Comparison of ENCODE assay signal across 9 mouse cellular contexts in the genomic region with DNA sequence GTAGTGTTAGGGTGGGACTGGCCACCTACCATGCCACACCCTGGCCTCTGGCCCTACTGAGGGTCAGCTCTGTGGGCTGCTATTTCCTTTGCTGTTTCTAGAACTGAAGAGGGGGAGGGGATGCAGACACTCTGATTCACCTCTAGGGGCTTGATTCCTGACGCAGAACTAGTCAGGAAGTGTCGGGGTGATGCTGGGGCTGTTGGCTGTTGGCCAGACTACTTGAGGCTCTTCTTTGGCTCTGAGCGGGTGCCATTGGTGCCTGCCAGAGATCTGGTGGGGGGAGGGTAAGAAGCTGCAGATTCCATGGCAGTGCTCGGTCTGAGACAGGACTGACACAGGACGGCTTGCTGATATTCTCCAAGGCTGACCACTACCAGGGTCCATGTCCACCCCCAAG. TPM values are rescaled to one million over a fixed set of nuclear protein-coding genes. Genes with fewer than 3 reads are reported as not detected.
DNase-seq lines count a peak whose midpoint lies in the region; ATAC-seq and TF ChIP-seq lines count a peak whose summit lies in the region.
"Had no signal": no experiment of that assay in that cellular context is flagged by ENCODE, and none has a peak within 500 bp of the region (broad histone marks: within the 10 kb centered on the region; RNA-seq: fewer than 3 reads in every experiment).

No protein-coding gene starts in this region.

- peak; percentile 29 for TF ChIP-seq CTCF in liver, postnatal 0 days (IDR thresholded peaks at IDR 0.05; ENCODE audit: low read depth)
- TF ChIP-seq CTCF in brain, embryonic 14.5 days (IDR thresholded peaks at IDR 0.05; ENCODE audit: borderline replicate concordance, extremely low read depth, insufficient read depth, insufficient read length): peak; percentile 38; the same call in 1 of the 2 replicates
- no peak for TF ChIP-seq CTCF in gastrocnemius, adult 2 months (IDR thresholded peaks at IDR 0.05)

- no peak for ATAC-seq in embryonic facial prominence, embryonic 11.5 days (replicated peaks; ENCODE audit: insufficient number of reproducible peaks, low FRiP score, low TSS enrichment, low read depth)
- no peak for ATAC-seq in liver, postnatal 0 days

- intact Hi-C loops in gastrocnemius, adult 2 months (cut with DNase I): no loop called here

- peak; percentile 42 for DNase-seq in embryonic facial prominence, embryonic 11.5 days (ENCODE audit: low spot score)
- DNase-seq in embryonic facial prominence, embryonic 10.5 days (ENCODE audit: low spot score): no peak
- DNase-seq in liver, postnatal 0 days: no peak
- DNase-seq in liver: no peak
- peak; percentile 88 for DNase-seq in brain, embryonic 14.5 days (ENCODE audit: low read depth)
- peak; percentile 56 for DNase-seq in lung, postnatal 36 days
- no peak for DNase-seq in gastrocnemius, adult 2 months
- DNase-seq in ovary, postnatal 36 days (ENCODE audit: low spot score): no peak

- H3K9me3 ChIP-seq in embryonic facial prominence, embryonic 11.5 days (replicated peaks; ENCODE audit: control insufficient read depth, low read length): no peaks in the 10 kb centered on the region
- H3K9me3 ChIP-seq in embryonic facial prominence, embryonic 10.5 days: no peaks in the 10 kb centered on the region
- H3K9me3 ChIP-seq in liver, postnatal 0 days (ENCODE audit: low read length): no peaks in the 10 kb centered on the region

- no peak overlapping the region for H3K4me3 ChIP-seq in embryonic facial prominence, embryonic 11.5 days (ENCODE audit: low read depth, low read length)
- no peak overlapping the region for H3K4me3 ChIP-seq in embryonic facial prominence, embryonic 10.5 days
- H3K4me3 ChIP-seq in liver, postnatal 0 days (ENCODE audit: low read depth, low read length): no peak overlapping the region
- H3K4me3 ChIP-seq in gastrocnemius, adult 2 months: no peak overlapping the region

- no peak overlapping the region for H3K4me2 ChIP-seq in embryonic facial prominence, embryonic 11.5 days (ENCODE audit: low read depth, low read length)
- no peak overlapping the region for H3K4me2 ChIP-seq in liver, postnatal 0 days (ENCODE audit: low read depth, low read length)

- no peaks in the 10 kb centered on the region for H3K4me1 ChIP-seq in embryonic facial prominence, embryonic 11.5 days (ENCODE audit: control insufficient read depth, insufficient read depth, low read length)
- peaks cover 53% of the 10 kb centered on the region for H3K4me1 ChIP-seq in embryonic facial prominence, embryonic 10.5 days
- H3K4me1 ChIP-seq in liver, postnatal 0 days (ENCODE audit: insufficient read depth): peaks cover 32% of the 10 kb centered on the region

- no peak overlapping the region for H3K27ac ChIP-seq in embryonic facial prominence, embryonic 11.5 days (replicated peaks; ENCODE audit: low read depth, low read length)
- no peak overlapping the region for H3K27ac ChIP-seq in embryonic facial prominence, embryonic 10.5 days (replicated peaks)
- H3K27ac ChIP-seq in liver, postnatal 0 days (ENCODE audit: low read depth): no peak overlapping the region
- H3K27ac ChIP-seq in gastrocnemius, adult 2 months: no peak overlapping the region

- no peak for TF ChIP-seq EP300 in liver, postnatal 0 days (IDR thresholded peaks at IDR 0.05; ENCODE audit: low read depth)

- WGBS in embryonic facial prominence, embryonic 11.5 days: 39% methylated on average over 5 of the region's 5 CpGs
- 42% methylated on average over 5 of the region's 5 CpGs for WGBS in embryonic facial prominence, embryonic 10.5 days
- 47% methylated on average over 5 of the region's 5 CpGs for WGBS in liver, postnatal 0 days (ENCODE audit: insufficient replicate concordance)

- H3K27me3 ChIP-seq in embryonic facial prominence, embryonic 11.5 days (ENCODE audit: control insufficient read depth, insufficient read depth, low read length): peaks cover 24% of the 10 kb centered on the region
- peaks cover 65% of the 10 kb centered on the region for H3K27me3 ChIP-seq in embryonic facial prominence, embryonic 10.5 days (replicated peaks; ENCODE audit: low read depth, poor library complexity, severe bottlenecking)
- peaks cover 20% of the 10 kb centered on the region for H3K27me3 ChIP-seq in liver, postnatal 0 days (ENCODE audit: insufficient read depth, low read length)
- H3K27me3 ChIP-seq: Patski had no signal

- no peaks in the 10 kb centered on the region for H3K36me3 ChIP-seq in embryonic facial prominence, embryonic 11.5 days (replicated peaks; ENCODE audit: control insufficient read depth, insufficient read depth, low read depth, low read length)
- H3K36me3 ChIP-seq in embryonic facial prominence, embryonic 10.5 days (replicated peaks): no peaks in the 10 kb centered on the region
- H3K36me3 ChIP-seq in liver, postnatal 0 days (replicated peaks; ENCODE audit: insufficient read depth, low read length): no peaks in the 10 kb centered on the region

- no peak overlapping the region for H3K9ac ChIP-seq in embryonic facial prominence, embryonic 11.5 days (replicated peaks; ENCODE audit: low read length)
- no peak overlapping the region for H3K9ac ChIP-seq in liver, postnatal 0 days (replicated peaks)

- TF ChIP-seq POLR2A in brain, embryonic 14.5 days (IDR thresholded peaks at IDR 0.05; ENCODE audit: borderline replicate concordance, extremely low read depth, insufficient read depth, insufficient read length, poor library complexity, severe bottlenecking): no peak

RNA-seq across cellular contexts. Expression of a gene that starts 4.6 kb away (rescaled TPM):
- polyA plus RNA-seq in embryonic facial prominence, embryonic 11.5 days (2014; fragmentation: Nextera tagmentation; extraction: Ambion mirVana): 0.07 and 0.14 TPM in 2 replicates
- 0.09 and 0.36 TPM in 2 replicates for polyA plus RNA-seq in embryonic facial prominence, embryonic 10.5 days (2016; fragmentation: Nextera tagmentation; extraction: Ambion mirVana)
- polyA plus RNA-seq in liver, postnatal 0 days (2015; fragmentation: Nextera tagmentation; extraction: Ambion mirVana): not detected in 2 replicates
- polyA plus RNA-seq in brain, embryonic 14.5 days (2012; rRNA removed): 0.06 and 0.11 TPM in 2 replicates
- under 1 TPM; 0.17 to 0.23 TPM for total RNA-seq in gastrocnemius, adult 2 months (2021)

RNA-seq across cellular contexts. Expression of a gene that starts 25.7 kb away (rescaled TPM):
- polyA plus RNA-seq in embryonic facial prominence, embryonic 11.5 days (2014; fragmentation: Nextera tagmentation; extraction: Ambion mirVana): not detected in 2 replicates
- polyA plus RNA-seq in embryonic facial prominence, embryonic 10.5 days (2016; fragmentation: Nextera tagmentation; extraction: Ambion mirVana): not detected in 2 replicates
- polyA plus RNA-seq in liver, postnatal 0 days (2015; fragmentation: Nextera tagmentation; extraction: Ambion mirVana): 0.58 and 1.3 TPM in 2 replicates
- polyA plus RNA-seq in brain, embryonic 14.5 days (2012; rRNA removed): 0.04 and 0.05 TPM in 2 replicates
- not detected for total RNA-seq in gastrocnemius, adult 2 months (2021)
- polyA plus RNA-seq: Patski had no signal

RNA-seq across cellular contexts. Expression of a gene that starts 43.9 kb away (rescaled TPM):
- 1.7 and 2.3 TPM in 2 replicates for polyA plus RNA-seq in embryonic facial prominence, embryonic 11.5 days (2014; fragmentation: Nextera tagmentation; extraction: Ambion mirVana)
- polyA plus RNA-seq in embryonic facial prominence, embryonic 10.5 days (2016; fragmentation: Nextera tagmentation; extraction: Ambion mirVana): 2.2 and 2.4 TPM in 2 replicates
- polyA plus RNA-seq in liver, postnatal 0 days (2015; fragmentation: Nextera tagmentation; extraction: Ambion mirVana): 1.8 and 2.0 TPM in 2 replicates
- 1.9 and 2.7 TPM in 2 replicates for polyA plus RNA-seq in brain, embryonic 14.5 days (2012; rRNA removed)
- 1 to 10 TPM; 2.0 to 2.6 TPM for total RNA-seq in gastrocnemius, adult 2 months (2021)

Comparison
In these comparisons a context has a peak if more than half of its experiments do, and no peak if none do; other contexts are left out.
1. DNase-seq: peak in embryonic facial prominence, embryonic 11.5 days (single experiment), brain, embryonic 14.5 days (single experiment) and lung, postnatal 36 days (single experiment); none in embryonic facial prominence, embryonic 10.5 days (single experiment), liver, postnatal 0 days (single experiment), liver (single experiment), gastrocnemius, adult 2 months (single experiment) and ovary, postnatal 36 days (single experiment).